Mouse (Mus musculus) layer of hippocampus, postnatal 10 days (tissue): ENCODE results near the gene Map7d2. TPM values are rescaled to one million over a fixed set of nuclear protein-coding genes. Genes with fewer than 3 reads are reported as not detected.
A peak's percentile ranks its signal among the peaks of the same experiment; 100 is the strongest.
"Not testable (repeated sequence)": the region's sequence is repeated elsewhere in the genome, so short reads cannot be mapped to it uniquely, and the experiment has no call there.

Source experiments
- DNase-seq, 2 experiments: peaks; one replicate each; pipeline ENCODE4 v3.0.0; 2021; ENCODE audit warnings: low spot score in 2 of 2
- long read RNA-seq: library from polyadenylated mRNA; stranded (forward); transcript quantifications from one replicate; pipeline ENCODE4 v2.0.0, GENCODE M21; 2023
- total RNA-seq, 2 experiments: library from RNA; stranded (reverse); gene quantifications; 2 replicates each; pipeline ENCODE4 v1.2.3; 2021

Map7d2 gene
- total RNA-seq = 10 to 100 TPM; 64.3 to 87.6 TPM
- long read RNA-seq, transcript Map7d2-203 (17 exons, 3,670 nt) = major isoform, 12 of 46 reads
- long read RNA-seq, partial matches to known transcripts = 20 of 46 reads
- long read RNA-seq, other reads (novel, unspliced or antisense) = 14 of 46 reads

DNA sequence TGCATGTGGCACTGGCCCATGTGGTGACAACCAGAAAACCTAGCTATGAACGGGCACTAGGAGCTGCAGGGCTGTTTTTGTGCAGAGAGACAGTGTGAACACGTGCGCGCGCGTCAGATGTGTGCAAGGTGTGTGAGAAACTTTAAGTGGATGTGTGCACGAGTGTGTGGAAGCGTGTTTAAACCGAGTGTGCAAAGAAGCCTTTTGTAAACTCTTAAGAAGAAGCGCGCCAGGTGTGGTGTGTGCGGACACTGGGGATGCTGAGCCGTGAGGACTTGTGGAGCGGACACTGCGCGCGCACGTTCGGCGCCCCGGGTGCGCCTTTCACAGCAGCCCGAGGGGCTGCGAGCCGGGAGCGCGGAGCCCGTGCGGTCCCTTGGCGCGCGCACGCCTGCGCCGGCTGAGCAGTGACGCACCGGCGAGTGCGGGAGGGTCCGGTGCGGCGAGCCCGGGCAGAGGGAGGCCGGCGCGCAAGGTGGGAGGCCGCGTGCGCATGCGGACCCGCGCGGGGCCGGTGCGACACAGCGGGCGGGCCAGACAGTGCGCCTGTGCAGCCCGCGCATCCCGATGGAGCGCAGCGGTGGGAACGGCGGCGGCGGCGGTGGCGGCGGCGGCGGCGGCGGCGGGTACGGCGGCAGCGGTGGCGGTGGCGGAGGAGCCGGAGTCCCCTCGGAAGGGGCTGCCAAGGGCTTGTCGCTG is at the start of gene Map7d2:
Gene Map7d2 (plus strand): TSS at position 443 of the 699 bp plus-strand sequence.
- peak; percentile 23 to 47 for DNase-seq

DNA sequence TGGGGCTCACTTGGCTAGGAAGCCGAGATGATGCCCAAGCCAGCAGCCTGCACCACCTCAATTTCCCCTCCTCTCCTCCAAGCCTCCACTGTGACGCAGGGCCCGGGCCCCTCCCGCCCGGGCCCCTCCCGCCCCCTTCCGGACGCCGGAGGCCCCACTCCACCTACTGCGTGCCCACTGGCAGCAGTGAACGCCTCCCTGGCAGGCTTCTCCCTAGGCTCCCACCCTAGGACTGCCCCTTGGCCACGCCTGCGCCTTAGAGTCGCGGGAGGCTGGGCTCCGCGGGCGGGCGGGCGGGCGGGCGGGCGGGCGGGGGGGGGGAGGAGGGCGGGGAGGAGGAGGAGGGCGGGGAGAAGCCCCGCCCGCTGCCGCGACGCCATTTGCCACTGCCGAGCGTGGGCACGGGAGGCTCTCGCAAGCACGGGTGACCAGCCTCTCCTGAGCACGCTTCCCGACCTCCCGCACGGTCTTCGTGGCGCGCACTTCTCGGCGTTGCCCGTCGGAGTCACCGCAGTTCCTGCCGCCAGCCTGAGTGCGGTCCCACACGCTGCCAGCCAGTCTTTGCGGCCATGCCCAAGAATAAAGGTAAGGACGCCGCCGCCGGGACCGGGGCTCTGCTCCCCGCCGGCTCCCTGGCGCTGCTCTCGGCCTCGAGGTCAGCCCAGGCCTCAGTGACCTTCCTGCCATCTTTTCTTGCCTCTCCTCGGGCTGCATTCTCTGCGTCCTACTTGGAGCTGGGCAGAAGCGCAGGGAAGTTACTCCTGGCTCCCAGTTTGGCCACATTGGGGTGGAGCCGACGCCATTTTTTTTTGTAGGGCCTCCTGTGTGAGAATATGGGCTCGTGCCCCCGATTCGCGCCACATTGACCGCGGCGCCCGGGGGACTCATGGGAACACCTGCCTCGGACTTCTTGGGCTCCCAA is 42.3 kb upstream of the Map7d2 start, which contains the start of gene Eif1ax:
Gene Eif1ax (plus strand): TSS at position 348 of the 922 bp plus-strand sequence.
- DNase-seq = peak; percentile 50 to 58

DNA sequence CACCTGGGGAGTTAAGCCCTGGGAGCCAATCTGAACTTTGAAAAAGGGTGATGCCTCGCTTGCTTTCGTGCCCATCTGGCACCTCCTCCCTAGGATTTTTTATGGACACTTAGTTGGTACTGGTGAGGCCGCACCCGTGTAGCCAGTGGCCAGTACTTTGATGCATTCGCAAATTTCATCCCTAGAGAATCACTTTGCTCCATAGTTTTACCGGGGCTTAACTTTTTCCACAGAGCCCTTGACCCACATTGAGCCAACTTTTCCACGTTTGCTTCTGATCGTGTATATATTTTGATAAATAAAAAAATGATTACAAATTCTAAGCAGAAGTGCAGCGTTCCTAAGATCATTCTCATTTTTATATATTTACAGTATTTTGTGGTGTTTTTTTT is 41.6 kb upstream of the Map7d2 start:
- DNase-seq = no peak

DNA sequence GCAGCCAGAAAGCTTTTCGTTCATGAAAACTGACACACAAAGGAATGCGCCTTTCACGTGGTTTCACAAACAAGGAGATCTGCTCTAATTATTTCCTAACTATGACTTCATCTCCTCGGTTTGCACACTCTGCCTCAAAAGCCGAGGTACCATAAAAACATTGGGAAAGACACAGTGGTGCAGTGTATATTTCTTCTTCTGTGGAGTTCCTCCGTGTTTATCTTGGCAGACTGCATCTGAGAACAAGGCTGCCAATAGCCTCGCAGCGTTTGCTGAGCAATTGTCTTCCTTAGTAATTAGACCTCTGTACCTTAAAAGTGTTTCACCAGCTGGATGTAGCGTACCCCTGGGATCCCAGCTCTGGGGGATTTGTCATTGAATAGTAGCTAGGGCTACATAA is 27.3 kb upstream of the Map7d2 start:
- DNase-seq = no peak

DNA sequence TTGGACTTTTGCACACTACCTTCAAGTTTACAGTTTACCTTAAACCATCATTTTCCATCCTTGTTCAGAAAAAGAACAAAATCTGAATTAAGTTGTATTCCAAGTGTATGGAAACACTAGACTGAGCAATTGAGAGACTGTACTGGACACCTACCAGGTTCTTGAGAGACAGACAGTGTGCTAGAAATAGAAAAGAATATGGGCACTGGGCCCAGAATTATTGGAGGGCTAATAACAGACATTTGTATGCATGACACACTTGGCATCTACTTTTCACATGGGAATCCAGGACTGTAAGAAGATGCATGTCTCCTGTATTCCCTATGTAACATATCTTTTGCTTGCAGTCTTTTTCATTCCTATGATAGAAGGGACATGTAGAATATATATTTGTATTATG is 25.4 kb upstream of the Map7d2 start:
- no peak for DNase-seq

DNA sequence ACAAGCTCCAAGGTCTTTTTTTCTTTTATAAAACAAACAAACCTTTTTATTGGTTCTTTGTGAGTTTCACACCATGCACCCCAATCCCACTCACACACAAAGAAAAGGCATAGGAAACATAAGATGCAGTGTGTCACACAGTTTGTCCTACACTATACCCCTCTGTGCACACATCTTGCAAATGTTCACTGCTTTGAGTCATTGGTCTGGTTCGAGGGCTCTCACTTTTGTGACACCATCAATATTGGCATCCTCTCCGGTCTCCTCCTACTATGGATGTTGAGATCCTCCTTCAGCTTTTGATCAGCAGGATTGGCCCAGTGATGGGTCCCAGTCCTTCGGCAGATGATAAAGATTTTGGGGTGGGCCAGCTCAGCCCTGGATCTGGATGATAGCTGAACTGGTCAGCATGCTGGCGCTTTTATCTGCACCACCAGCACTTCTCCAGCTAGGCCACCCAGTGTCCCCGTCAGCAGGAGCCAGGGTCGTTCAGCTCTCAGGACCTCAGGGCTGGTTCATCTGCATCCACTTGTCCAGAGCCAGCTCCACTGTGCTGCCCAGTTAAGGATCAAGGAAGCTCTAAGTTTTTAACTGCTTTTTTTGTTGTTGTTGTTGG is 23.9 kb upstream of the Map7d2 start:
- no peak for DNase-seq

DNA sequence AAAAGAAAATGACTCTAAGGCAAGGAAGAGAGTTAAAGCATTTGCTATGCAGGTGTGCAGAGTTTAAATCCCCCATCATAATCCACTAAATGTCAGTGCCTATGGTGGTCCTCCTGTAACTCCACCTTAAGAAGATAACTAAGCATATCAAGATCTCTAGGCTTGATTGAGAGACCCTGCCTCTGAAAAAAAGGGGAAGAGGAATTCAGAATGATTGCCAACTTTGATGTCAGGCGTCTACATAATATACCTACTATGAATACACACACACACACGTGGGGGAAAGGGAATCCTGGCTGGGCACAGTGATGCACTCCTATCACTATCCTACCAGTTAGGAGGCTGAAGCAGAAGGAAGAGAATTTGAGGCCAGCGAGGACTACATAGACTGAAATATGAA is 23.1 kb upstream of the Map7d2 start:
- no peak for DNase-seq

DNA sequence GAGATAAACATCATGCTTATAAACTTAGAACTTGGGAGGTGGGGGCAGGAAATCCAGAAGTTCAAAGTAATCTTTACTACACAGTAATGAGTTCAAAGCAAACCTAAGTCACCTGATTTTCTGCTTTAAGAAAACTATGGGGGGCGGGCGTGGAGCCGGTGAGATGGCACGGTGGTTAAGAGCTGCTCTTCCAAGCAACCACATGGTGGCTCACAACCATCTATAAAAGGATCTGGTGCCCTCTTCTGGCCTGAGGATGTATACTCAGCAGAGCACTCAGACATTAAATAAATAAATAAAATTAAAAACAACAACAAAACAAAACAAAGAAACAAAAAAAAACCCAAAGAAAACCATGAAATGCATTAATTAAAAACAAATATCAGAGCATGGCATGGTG is 5.1 kb upstream of the Map7d2 start:
- DNase-seq = peak; percentile 7 to 12

DNA sequence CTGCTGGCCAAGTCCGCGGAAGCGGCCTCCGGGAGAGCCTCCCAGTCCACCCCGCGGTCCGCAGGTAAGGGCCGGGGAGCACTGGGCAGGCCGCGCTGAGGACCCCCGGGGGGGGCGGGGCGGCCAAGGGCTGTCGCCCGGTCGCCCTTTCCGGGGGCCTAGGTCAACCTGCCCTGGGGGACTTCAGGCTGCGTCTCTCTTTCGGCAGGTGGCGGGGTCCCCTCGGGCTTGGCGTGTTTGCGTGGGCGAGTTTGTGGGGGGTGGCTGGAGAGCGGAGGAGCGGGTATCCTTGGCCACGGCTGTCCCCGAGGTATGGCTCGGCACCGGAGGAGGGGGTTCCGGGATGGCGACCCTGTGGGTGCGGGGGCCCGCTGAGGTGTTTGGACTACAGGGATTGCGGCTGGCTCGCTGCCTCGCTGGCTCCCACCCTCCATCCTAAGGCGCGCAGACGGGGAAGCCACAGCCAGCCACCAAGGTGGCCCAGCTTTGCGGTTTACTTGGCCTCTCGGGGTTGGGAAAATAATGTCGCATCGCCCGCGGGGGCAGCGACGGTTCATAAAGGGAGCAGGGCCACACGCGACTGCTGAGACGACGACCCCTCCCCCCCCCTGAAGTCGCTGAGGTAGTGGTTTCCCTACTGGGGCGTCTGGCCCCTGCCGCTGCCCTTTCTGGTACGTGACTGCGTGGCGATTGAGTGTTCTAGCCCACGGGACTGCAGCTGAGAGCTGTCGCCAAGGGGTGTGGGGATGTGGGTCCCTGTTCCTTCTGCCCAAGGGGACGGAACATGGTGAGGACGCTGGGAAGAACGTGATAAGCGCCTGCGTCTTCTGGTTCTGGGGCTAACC is 679 bp downstream of the Map7d2 start:
- peak; percentile 11 to 25 for DNase-seq

DNA sequence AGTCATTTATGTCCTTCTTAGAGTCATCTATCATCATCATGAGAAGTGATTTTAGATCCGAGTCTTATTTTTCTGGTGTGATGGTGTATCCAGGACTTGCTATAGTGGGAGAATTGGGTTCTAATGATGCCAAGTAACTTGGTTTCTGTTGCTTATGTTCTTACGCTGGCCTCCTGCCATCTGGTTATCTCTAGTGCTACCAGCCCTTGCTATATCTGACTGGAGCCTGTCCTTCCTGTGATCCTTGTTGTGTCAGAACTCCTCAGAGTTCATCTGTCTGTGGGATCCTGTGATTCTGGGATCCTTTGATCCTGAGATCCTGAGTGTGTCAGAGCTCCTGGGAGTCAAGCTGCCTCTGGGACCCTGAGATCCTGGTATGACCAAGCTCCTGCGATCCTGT is 16.1 kb downstream of the Map7d2 start:
- not testable (repeated sequence) for DNase-seq

DNA sequence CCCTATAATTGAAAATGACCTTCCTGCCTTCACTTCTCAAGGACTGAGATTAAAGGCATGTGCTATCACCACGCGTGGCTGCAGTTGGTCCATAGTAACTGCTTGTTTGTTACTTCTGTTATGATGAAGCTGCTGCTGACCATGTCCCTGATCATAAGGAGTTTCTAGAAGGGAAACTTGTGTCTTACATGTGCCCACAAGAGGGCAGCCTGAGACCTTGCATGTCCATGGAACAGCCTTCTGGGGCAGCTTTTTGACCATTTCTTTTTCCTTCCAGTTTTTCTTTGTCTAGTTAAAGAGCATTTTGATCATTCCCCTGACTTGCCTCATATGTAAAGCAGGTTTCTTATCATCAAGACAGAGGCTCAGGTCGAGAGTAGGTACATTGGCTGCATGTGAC is 27.8 kb downstream of the Map7d2 start:
- peak; percentile 11 to 22 for DNase-seq

DNA sequence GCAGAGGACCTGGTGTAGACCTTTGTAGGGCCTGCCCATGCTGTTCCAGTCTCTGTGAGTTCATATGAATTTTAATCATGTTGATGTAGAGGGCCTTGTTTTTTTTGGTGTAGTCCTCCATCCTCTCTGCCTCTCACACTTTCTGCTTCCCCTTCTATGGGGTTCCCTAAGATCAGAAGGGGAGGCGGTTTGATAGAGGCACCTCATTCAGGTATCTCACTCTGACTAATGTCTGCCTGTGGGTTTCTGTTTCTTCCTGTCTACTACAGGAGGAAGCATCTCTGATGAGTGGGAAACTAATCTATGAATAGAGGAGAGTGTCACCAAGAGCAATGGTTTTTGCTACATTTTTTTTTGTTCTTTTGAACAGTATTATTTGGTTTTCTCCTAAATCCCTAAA is 32.8 kb downstream of the Map7d2 start:
- no peak for DNase-seq

DNA sequence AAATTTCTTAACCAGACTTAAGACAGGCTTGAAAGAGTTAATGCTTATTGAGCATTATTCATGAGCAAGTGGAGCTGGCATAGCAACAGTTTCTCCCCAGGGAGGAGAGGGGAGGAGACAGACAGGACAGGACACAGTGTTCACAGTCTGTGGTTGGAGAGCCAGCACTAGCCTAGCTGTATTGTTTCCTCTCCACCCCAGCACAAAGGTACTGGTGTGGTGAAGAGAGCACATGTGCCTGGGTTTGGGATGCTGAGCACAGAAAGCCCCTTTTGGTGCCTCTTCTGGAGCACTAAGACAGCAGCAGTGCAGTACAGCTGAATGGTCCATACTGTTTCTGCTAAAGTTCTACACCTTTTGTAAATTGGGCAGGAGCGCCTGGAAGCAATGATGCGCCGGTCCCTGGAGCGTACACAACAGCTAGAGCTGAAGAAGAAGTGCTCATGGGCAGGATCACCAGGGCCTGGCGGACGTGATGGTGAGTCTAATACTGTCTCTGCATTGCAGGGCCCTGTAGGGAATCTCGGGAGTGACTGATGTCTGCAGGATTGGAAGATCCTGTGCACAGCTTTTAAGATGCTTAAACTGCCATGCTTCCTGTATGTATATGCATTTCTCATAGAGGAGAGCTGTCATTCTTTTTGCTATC is 44.8 kb downstream of the Map7d2 start:
- DNase-seq = peak; percentile 6 to 14

DNA sequence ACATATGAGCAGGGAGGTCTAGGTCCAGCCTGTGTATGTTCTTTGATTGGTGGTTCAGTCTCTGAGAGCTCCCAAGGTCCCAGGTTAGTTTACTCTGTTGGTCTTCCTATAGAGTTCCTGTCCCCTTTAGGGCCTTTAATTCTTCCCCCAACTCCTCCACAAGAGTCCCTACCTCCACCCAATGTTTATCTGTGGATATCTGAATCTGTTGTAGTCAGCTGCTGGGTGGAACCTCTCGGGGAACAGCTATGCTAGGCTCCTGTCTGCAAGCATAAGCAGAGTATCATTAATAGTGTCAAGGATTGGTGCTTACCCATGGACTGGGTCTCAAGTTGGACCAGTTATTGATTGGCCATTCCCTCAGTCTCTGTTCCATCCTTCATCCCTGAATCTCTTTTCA is 60.4 kb downstream of the Map7d2 start:
- no peak for DNase-seq

DNA sequence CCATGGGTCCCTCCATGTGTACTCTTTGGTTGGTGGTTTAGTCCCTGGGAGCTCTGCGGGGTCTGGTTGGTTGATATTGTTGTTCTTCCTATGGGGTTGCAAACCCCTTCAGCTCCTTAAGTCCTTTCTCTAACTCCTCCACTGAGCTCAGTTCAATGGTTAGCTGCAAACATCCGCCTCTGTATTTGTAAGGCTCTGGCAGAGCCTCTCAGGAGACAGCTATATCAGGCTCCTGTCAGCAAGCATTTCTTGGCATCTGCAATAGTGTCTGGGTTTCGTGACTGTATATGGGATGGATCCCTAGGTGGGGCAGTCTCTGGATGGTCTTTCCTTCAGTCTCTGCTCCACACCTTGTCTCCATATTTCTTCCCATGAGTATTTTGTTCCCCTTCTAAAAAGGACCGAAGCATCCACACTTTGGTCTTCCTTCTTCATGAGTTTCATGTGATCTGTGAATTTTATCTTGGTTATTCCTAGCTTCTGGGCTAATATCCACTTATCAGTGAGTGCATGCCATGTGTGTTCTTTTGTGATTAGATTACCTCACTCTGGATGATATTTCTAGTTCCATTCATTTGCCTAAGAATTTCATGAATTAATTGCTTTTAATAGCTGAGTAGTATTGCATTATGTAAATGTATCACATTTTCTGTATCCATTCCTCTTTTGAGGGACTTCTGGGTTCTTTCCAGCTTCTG is 64.0 kb downstream of the Map7d2 start:
- DNase-seq = not testable (repeated sequence)

DNA sequence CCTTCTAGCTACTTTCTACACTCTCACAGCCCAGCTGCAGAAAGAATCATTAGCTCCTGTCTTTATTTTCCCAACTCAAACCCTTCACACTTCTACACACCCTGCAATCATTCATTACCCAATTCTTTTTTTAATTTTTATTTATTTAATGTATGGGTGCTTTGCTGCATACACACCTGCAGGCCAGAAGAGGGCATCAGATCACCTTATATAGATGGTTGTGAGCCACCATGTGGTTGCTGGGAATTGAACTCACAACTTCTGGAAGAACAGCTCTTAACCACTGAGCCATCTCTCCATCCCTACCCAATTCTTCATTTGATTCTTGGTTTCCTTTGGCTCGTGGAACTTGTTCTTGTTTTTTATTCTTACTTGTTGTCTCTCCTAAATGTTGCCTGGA is 69.9 kb downstream of the Map7d2 start:
- no peak for DNase-seq

DNA sequence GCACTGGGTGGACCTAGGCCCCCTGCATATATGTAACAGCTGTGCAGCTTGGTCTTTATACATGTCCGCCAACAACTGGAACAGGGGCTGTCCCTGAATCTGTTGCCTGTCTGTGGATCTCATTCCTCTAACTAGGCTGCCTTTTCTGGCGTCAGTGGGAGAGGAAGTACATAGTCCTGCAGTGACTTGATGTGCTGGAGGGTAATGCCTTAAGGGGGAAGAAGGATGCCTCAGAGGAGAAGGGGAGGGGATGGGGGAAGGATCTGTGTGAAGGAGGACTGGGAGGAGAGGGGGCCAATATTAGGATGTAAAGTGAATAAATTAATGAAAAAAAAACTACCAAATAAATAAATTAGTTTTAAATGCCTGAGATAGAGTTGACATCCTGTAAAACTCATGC is 88.8 kb downstream of the Map7d2 start:
- no peak for DNase-seq

DNA sequence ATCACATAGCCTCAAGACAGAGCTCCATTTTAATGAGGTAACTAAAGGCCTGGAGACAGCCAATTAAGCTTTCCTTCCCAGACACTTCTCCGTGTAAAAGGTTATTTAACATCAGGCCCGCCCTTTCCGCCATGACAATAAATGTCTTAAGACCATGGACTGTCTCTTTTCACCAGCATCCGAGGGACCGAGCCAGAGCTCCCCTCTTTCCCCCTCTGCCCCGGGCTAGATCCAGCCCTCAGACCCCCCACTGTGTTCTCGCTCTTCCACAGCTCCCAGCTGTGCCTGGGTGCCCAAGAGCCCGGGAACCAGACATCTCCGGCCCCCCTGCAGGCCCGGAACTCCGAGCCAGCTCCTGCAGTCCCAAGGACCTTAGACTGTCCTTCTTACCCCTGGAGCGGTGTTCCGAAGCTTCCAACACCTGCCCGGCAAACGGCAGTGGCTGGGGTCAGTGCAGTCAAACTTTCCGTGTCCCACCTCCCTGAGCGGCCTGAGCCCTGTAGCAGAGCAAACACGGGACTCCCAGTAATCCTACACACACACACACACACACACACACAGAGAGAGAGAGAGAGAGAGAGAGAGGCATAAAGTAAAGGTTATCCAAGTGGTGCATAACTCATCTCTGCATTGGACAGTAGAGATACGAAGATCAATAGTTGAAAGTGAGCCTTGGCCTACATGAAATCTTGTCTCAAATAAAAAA is 94.1 kb downstream of the Map7d2 start:
- DNase-seq = no peak

DNA sequence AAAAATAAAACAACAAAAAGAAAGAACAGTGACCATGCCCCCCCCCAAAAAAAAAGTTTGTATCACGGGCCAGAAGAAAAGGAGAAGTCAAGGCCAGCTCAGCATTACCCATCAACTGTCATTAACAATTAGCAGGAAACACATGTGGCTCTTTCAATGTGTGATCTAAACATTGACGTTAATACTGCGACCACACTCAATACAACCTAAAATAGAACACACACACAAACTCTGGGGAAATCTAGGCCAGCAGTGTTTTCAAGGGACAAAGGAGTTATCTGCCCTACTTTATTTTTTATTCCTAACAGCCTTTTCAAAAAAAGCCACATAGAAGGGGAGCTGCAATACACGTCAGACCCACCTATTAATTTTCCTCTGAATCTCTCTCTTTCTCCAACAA is 94.7 kb downstream of the Map7d2 start:
- no peak for DNase-seq
